Mouse (Mus musculus) monocyte, adult 2 months (primary cell): ENCODE data around the gene Abcc9.

ENCODE experiments used
- DNase-seq, 2 experiments: peaks; one replicate each; pipeline ENCODE4 v3.0.0; 2022; ENCODE audit warnings: low spot score in 2 of 2, low read depth in 1 of 2

Abcc9 gene

GRCm38 (mm10) chr6:142551482-142551881 is 150.6 kb downstream of the Abcc9 start:
- DNase-seq = no peak

DNA sequence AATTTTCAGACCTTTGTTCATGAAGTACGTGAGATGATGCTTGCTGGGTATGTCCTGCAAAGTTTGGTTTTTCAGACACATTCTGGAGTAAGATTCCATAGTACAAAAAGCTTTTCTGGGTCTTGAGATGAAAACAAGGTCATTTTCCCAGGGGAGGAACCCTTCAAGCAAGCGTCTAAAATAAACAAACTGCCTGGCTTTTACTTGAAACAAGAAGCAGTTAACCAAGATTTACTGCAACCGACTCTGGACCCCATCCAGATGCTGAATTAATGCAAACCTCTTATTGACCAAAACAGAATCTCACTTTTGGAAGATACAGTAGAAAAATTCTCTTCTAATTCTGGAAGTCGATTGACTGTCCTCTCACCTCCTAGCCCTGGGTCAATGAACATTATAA is 151.2 kb downstream of the Abcc9 start:
- DNase-seq = no peak

DNA sequence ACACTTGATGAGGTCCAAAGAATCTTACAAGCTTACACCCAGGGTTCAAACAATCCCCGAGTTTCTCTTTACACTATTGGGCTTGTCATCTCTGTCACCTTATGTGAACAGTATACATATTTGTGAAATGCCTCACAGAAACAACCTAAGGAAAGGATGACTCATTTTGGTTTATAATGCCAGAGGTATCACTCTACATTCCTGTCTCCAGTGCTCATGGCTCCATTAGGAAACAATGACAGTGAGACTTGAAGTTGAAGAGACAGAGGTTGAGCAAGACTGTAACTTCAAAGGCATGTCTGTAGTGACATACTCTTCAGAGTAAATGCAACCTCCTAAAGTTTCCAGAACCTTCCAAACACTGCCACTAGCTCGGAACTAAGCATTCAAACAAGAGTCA is 153.7 kb downstream of the Abcc9 start:
- DNase-seq = no peak

DNA sequence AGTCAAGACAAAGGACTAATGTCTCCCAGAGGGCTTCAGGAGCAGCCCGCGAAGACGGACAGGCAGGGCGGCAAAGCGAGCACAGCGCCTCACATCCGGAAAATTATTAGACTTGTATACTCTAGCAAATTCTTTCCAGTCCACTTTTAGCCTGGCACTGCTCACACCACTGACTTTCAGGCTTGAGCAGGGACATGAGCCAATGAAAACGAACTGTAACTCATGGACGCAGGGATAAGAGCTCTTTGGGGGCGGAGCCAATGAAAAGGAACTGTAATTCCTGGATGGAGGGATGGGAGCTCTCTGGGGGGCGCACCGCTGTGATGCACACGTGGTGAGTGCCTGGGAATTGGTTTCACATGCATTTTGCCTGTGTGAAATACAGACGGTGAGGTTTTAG is 157.0 kb downstream of the Abcc9 start:
- no peak for DNase-seq

GRCm38 (mm10) chr6:142543648-142544047 is 158.5 kb downstream of the Abcc9 start:
- no peak for DNase-seq

- DNase-seq = no peak
Measured at GRCm38 (mm10) chr6:142542800-142543175, 159.3 kb downstream of the Abcc9 start.

- DNase-seq = no peak
Measured at GRCm38 (mm10) chr6:142542082-142542799, 159.9 kb downstream of the Abcc9 start.

DNA sequence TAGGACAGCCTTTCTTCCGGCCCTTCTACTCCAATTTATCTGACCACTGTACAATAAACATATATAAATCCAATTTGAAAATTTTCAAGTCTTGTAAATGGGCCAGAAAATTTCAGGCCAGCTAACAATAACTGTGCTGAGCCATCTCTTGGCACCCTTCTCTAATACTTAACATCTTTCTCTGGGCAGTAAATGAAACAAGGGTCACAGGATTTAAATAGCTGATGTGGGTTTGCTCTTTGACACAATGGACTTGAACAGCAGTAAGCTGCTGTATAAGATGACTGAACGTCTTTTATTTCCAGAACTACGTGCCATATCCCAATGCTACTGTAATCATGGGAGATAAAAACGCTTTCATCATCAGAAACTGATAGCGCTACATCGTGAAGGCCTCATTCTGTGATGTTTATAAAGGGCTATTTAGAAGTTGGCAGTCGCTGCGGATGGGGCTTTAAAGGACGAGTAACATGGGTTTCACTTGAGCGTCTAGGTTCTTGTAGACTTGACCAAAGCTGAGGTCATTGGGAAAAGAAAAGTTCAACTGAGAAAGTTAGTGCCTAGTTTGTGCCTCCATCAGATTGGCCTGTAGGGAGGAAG is 161.5 kb downstream of the Abcc9 start:
- DNase-seq = no peak

DNA sequence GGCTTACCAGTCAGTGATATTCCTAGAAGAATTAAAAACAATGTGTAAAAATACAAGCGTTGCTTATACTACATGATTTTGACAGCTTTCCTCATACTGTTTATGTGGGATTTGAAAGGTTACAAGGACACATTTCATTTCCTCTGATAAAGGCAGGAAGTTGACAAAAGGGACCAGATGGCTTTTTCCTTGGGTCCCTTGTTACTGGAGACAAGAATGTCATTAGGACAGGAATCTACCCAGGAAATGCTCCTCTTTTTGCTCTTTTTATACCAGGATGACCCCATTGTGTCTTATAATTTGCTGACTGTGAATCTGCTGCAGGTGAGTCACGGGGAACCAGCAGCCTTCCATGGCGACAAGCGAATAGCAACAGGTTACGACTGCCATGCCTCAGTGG is 162.0 kb downstream of the Abcc9 start:
- DNase-seq = no peak

DNA sequence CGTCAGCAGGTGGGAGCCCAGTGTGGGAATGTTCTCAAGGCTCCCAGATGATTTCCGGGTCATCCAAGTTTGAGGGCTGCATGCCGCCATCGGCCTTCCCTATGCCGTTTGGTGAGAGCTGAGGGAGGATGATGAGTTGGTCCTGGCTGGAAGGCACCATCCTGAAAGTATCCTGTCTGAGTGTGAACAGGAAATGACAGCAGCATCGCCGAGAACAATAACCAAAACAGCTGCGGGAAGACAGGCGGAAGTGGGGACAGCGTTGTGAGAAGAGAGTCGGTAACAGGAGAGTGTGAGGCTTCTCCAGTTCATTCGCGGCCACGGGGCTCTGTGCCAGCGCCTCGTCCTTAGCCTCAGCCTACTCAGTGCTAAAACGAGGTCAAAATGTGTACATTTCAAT is 163.6 kb downstream of the Abcc9 start:
- no peak for DNase-seq
